Mouse (Mus musculus) embryonic fibroblast, embryonic 13.5 days (primary cell): ENCODE measurements around the gene Dedd.

Experiments
- CTCF ChIP-seq: IDR thresholded peaks from 2 replicates; pipeline ENCODE4 v1.5.1; 2011; ENCODE audit warnings: mild to moderate bottlenecking, control low read depth, low read length, moderate library complexity, borderline replicate concordance; ENCODE audit not compliant: insufficient read depth
- POLR2A ChIP-seq: IDR thresholded peaks from 2 replicates; pipeline ENCODE4 v1.6.1; 2011; ENCODE audit warnings: low read depth, mild to moderate bottlenecking, control low read depth, low read length, moderate library complexity

DNA sequence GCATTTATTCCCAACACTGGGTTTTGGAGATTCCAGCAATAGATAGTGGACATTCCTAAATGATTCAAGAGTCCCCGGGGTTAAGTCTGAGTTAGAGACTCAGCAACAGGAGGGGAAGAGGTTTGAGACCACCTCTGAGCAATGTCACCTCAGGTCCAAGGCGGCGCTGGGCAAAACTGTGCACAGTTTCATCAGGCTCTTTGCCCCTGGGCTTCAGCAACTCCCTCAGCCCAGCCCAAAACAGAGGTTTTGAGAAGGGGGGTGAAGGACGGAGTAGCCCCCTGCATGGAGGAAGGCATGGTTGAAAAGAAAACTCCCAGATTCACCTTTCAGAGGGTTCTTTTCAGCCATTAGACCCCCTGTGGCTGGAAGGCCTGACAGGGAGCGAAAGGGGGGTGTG lies 49.2 kb upstream of the Dedd start:
- no peak for TF ChIP-seq POLR2A
- no peak for TF ChIP-seq CTCF
